Mouse (Mus musculus): Measurements from ENCODE around the gene Snapc4. TPM values are rescaled to one million over a fixed set of nuclear protein-coding genes. Genes with fewer than 3 reads are reported as not detected.

Gene Snapc4
- polyA plus RNA-seq, 1 experiment from 2014 or later = 29.3 TPM

- no peaks in the 10 kb centered on the region for H3K27me3 ChIP-seq (ENCODE audit: control insufficient read depth, insufficient read depth, low read length)
- H3K4me2 ChIP-seq (replicated peaks) = peak overlapping the region; percentile 76
- peak overlapping the region; percentile 98 for H3K9ac ChIP-seq
- ATAC-seq (ENCODE audit: low FRiP score) (no peak), DNase-seq (ENCODE audit: low spot score) (no peak)
- no peaks in the 10 kb centered on the region for H3K9me3 ChIP-seq (ENCODE audit: control insufficient read depth, low read length)
- H3K4me1 ChIP-seq (replicated peaks; ENCODE audit: control insufficient read depth, insufficient read depth, low read length) = peaks cover 21% of the 10 kb centered on the region
- 91% methylated on average over 11 of the region's 11 CpGs for WGBS
- peak overlapping the region; percentile 68 for H3K4me3 ChIP-seq (replicated peaks; ENCODE audit: low read length)
- peaks cover 19% of the 10 kb centered on the region for H3K36me3 ChIP-seq (replicated peaks; ENCODE audit: control insufficient read depth, insufficient read depth)
- peak overlapping the region; percentile 90; the same call in 1 of the 2 replicates for H3K27ac ChIP-seq
Measured at GRCm38 (mm10) chr2:26353066-26353980, 27.1 kb downstream of the Snapc4 start.

- no peaks in the 10 kb centered on the region for H3K27me3 ChIP-seq (ENCODE audit: control insufficient read depth, insufficient read depth, low read length)
- H3K4me1 ChIP-seq (replicated peaks; ENCODE audit: control insufficient read depth, insufficient read depth, low read length) = peaks cover 21% of the 10 kb centered on the region
- 1% methylated on average over 36 of the region's 36 CpGs for WGBS
- peaks cover 28% of the 10 kb centered on the region for H3K36me3 ChIP-seq (replicated peaks; ENCODE audit: control insufficient read depth, insufficient read depth)
- peak overlapping the region; percentile 68 for H3K4me3 ChIP-seq (replicated peaks; ENCODE audit: low read length)
- ATAC-seq (ENCODE audit: low FRiP score) (peak; percentile 29; the same call in 1 of the 2 replicates), DNase-seq (ENCODE audit: low spot score) (no peak)
- no peaks in the 10 kb centered on the region for H3K9me3 ChIP-seq (ENCODE audit: control insufficient read depth, low read length)
- H3K4me2 ChIP-seq (replicated peaks) = peak overlapping the region; percentile 76
- peak overlapping the region; percentile 98 for H3K9ac ChIP-seq
- H3K27ac ChIP-seq = peak overlapping the region; percentile 90
Measured at GRCm38 (mm10) chr2:26352291-26352910, 28.1 kb downstream of the Snapc4 start.

GRCm38 (mm10) chr2:26351358-26352290, 28.8 kb downstream of the Snapc4 start, which contains the start of gene Dnlz:
Dnlz (minus strand) TSS chr2:26352110.
- Histone ChIP-seq H3K27ac (peak within 1 kb of the TSS; percentile 90), H3K4me1 (replicated peaks; ENCODE audit: control insufficient read depth, insufficient read depth, low read length) (peaks cover 21% of the 10 kb centered on the region), H3K4me3 (replicated peaks; ENCODE audit: low read length) (peak within 1 kb of the TSS; percentile 68), H3K27me3 (ENCODE audit: control insufficient read depth, insufficient read depth, low read length) (no peaks in the 10 kb centered on the region), H3K36me3 (replicated peaks; ENCODE audit: control insufficient read depth, insufficient read depth) (peaks cover 36% of the 10 kb centered on the region), H3K9me3 (ENCODE audit: control insufficient read depth, low read length) (no peaks in the 10 kb centered on the region), H3K4me2 (replicated peaks) (peak within 1 kb of the TSS; percentile 76), H3K9ac (peak within 1 kb of the TSS; percentile 98)
- peak; percentile 85 for ATAC-seq (ENCODE audit: low FRiP score)
- DNase-seq (ENCODE audit: low spot score) = peak; percentile 93
- WGBS = 2% methylated on average over 62 of the region's 62 CpGs

GRCm38 (mm10) chr2:26348241-26348640, 32.2 kb downstream of the Snapc4 start:
- WGBS = 73% methylated on average over 6 of the region's 6 CpGs
- Histone ChIP-seq H3K36me3 (replicated peaks; ENCODE audit: control insufficient read depth, insufficient read depth) (peaks cover 70% of the 10 kb centered on the region), H3K4me3 (replicated peaks; ENCODE audit: low read length) (no peak overlapping the region)

GRCm38 (mm10) chr2:26342609-26343490, 37.6 kb downstream of the Snapc4 start:
- Histone ChIP-seq H3K36me3 (replicated peaks; ENCODE audit: control insufficient read depth, insufficient read depth) (peaks cover 94% of the 10 kb centered on the region), H3K9me3 (ENCODE audit: control insufficient read depth, low read length) (no peaks in the 10 kb centered on the region), H3K27me3 (ENCODE audit: control insufficient read depth, insufficient read depth, low read length) (no peaks in the 10 kb centered on the region), H3K4me2 (replicated peaks) (no peak overlapping the region), H3K4me1 (replicated peaks; ENCODE audit: control insufficient read depth, insufficient read depth, low read length) (no peaks in the 10 kb centered on the region), H3K4me3 (replicated peaks; ENCODE audit: low read length) (no peak overlapping the region), H3K27ac (0 out of 2 replicates have a peak overlapping the region, but pooled peaks have one; percentile 4), H3K9ac (no peak overlapping the region)
- ATAC-seq (ENCODE audit: low FRiP score) (no peak), DNase-seq (ENCODE audit: low spot score) (no peak)
- 76% methylated on average over 11 of the region's 11 CpGs for WGBS

More at GRCm38 (mm10) chr2:26348241-26348640, 32.2 kb downstream of the Snapc4 start:
- Histone ChIP-seq H3K27me3 (ENCODE audit: control insufficient read depth, insufficient read depth, low read length) (no peaks in the 10 kb centered on the region), H3K4me1 (replicated peaks; ENCODE audit: control insufficient read depth, insufficient read depth, low read length) (peaks cover 15% of the 10 kb centered on the region), H3K27ac (no peak overlapping the region), H3K9ac (no peak overlapping the region), H3K4me2 (replicated peaks) (no peak overlapping the region), H3K9me3 (ENCODE audit: control insufficient read depth, low read length) (no peaks in the 10 kb centered on the region)
- DNase-seq (ENCODE audit: low spot score) (no peak), ATAC-seq (ENCODE audit: low FRiP score) (no peak)

- H3K9me3 ChIP-seq (ENCODE audit: control insufficient read depth, low read length) = no peaks in the 10 kb centered on the region
- no peaks in the 10 kb centered on the region for H3K27me3 ChIP-seq (ENCODE audit: control insufficient read depth, insufficient read depth, low read length)
- DNase-seq (ENCODE audit: low spot score) = no peak
- no peak overlapping the region for H3K9ac ChIP-seq
- 80% methylated on average over 10 of the region's 10 CpGs for WGBS
- no peak overlapping the region for H3K4me3 ChIP-seq (replicated peaks; ENCODE audit: low read length)
- H3K4me2 ChIP-seq (replicated peaks) = no peak overlapping the region
- H3K4me1 ChIP-seq (replicated peaks; ENCODE audit: control insufficient read depth, insufficient read depth, low read length) = no peaks in the 10 kb centered on the region
- no peak for ATAC-seq (ENCODE audit: low FRiP score)
- peaks cover 86% of the 10 kb centered on the region for H3K36me3 ChIP-seq (replicated peaks; ENCODE audit: control insufficient read depth, insufficient read depth)
- H3K27ac ChIP-seq = 0 out of 2 replicates have a peak overlapping the region, but pooled peaks have one; percentile 4
Measured at GRCm38 (mm10) chr2:26342044-26342443, 38.4 kb downstream of the Snapc4 start.

- Histone ChIP-seq H3K27ac (no peak overlapping the region; the same call in 1 of the 2 replicates), H3K4me2 (replicated peaks) (no peak overlapping the region), H3K27me3 (ENCODE audit: control insufficient read depth, insufficient read depth, low read length) (no peaks in the 10 kb centered on the region), H3K9ac (no peak overlapping the region), H3K4me1 (replicated peaks; ENCODE audit: control insufficient read depth, insufficient read depth, low read length) (no peaks in the 10 kb centered on the region), H3K4me3 (replicated peaks; ENCODE audit: low read length) (no peak overlapping the region), H3K36me3 (replicated peaks; ENCODE audit: control insufficient read depth, insufficient read depth) (peaks cover 81% of the 10 kb centered on the region), H3K9me3 (ENCODE audit: control insufficient read depth, low read length) (no peaks in the 10 kb centered on the region)
- DNase-seq (ENCODE audit: low spot score) = no peak
- ATAC-seq (ENCODE audit: low FRiP score) = no peak
- 85% methylated on average over 2 of the region's 2 CpGs for WGBS
Measured at GRCm38 (mm10) chr2:26341510-26341981, 38.9 kb downstream of the Snapc4 start.

GRCm38 (mm10) chr2:26339204-26339551, 41.3 kb downstream of the Snapc4 start:
- Histone ChIP-seq H3K9ac (no peak overlapping the region), H3K27ac (no peak overlapping the region), H3K9me3 (ENCODE audit: control insufficient read depth, low read length) (no peaks in the 10 kb centered on the region), H3K36me3 (replicated peaks; ENCODE audit: control insufficient read depth, insufficient read depth) (peaks cover 58% of the 10 kb centered on the region), H3K4me2 (replicated peaks) (no peak overlapping the region), H3K27me3 (ENCODE audit: control insufficient read depth, insufficient read depth, low read length) (no peaks in the 10 kb centered on the region), H3K4me1 (replicated peaks; ENCODE audit: control insufficient read depth, insufficient read depth, low read length) (no peaks in the 10 kb centered on the region), H3K4me3 (replicated peaks; ENCODE audit: low read length) (no peak overlapping the region)
- 85% methylated on average over 5 of the region's 5 CpGs for WGBS
- ATAC-seq (ENCODE audit: low FRiP score) (no peak), DNase-seq (ENCODE audit: low spot score) (no peak)

Data from hindbrain, embryonic 14.5 days (tissue).